Mouse (Mus musculus): ENCODE data around the gene Cactin. TPM values are rescaled to one million over a fixed set of nuclear protein-coding genes. Genes with fewer than 3 reads are reported as not detected.

Gene Cactin
- total RNA-seq, 2 experiments from 2014 or later: 15.6 to 17.8 TPM

DNA sequence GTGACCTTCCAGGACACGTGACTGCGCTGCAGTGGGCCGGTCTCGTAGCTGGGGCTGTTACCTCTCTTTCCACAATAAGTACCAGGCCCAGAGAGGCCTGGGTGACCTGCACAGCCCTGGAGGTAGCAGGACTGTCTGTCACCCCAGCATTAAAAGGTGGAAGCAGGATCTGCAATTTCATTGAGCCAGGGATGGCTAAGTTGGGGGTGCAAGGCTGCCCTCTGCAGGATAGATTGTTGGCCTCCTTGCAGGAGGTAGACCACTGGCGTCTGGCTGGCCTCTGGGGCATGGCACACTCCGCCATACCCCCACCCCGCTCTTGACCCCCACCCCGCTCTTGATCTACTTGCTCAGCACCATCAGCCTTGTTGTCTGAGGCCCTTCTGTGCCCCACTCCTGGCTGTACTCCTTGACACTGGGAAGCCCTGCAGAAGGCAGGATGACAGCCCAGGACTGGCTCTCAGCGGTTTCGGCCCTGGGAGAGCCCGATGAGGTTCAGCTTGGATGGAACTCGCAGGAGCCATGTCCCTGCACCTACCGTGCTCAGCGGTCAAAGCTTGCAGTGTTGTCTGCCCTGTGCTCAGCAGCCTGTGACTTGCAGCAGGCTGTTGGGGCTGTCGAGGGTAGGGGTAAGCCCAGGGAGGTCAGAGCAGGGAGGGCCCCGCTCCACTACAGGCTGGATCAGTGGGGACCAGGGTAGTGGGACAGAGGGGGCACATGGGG lies 4.4 kb upstream of the Cactin start:
- DNase-seq: peak in 1 of 2 experiments; percentile 49
- intact Hi-C loops (cut with DNase I): no loop called here

DNA sequence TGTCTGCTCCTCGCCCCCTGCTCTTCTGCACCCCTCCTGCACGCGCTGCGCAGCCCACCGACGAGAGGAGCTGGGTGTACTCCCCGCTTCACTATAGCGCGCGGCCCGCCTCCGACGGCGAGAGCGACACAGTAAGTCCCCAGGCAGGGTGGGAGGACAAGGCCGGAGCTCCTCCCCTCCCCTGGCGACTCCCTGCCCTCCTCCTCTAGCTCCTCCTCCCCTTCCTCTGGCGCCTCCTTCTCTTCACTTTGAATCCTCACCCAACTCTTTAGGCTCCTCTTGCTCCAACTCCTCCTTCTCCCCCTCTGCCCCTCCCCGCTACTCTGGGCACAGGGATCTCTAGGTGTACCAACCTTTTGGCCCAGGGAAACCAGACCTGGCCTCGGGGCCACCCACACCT lies 3.6 kb upstream of the Cactin start:
- DNase-seq: no peak
- intact Hi-C loops (cut with DNase I): no loop called here

DNA sequence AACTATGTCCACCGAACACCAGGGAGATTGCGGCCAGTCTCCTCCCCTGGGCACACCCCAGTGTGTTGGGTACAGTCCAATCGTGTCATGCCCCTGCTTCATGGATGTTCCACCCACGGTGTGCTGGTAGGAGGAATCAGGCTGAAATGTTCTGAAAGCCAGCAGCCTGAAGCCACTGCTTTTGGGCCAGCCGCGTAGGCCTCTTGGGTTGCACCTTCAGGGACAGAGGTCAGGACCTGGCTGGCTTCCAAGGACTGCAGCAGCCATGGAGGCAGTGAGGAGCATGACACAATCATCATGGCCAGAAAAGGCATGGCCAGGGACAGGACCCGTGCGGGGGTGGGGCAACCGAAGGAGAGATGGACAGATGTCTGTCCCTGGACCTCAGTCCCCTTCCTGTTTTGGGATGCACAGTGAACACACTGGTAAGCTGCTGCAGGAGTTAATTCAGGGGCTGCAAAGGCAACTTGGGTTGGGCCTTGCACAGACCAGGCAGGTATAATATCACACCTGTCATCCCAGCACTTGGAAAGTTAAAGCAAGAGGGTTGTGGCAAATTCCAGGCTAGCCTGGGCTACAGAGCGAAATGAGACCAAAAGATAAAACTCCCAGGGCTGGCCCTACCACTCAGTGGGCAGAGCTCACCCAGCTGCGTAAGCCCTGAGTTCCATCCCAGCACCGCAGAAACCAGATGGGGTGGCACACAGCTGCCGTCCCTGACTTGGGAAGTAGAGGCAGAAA lies 2.1 kb upstream of the Cactin start:
- no peak for DNase-seq

DNA sequence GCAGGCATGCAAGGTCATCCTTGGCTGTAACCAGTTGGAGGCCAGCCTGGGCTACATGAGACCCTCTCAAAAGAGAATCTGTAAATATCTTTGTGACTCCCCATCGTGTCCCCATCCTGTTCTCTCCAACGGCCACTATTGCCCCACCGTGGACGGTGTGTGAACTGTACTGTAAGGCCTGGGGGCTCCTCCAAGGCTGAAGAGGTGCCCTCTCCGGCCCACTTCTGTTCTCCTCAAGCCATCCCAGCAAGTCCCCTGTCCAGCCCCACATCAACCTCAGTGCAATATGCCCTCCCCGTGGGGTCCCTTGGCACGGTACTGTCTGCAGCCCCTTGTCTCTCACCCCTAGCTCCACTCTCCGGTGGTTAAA lies 1.6 kb upstream of the Cactin start:
- DNase-seq: peak in 1 of 2 experiments; percentile 40
- intact Hi-C loops (cut with DNase I): no loop called here

More for the DNA sequence above, 2.1 kb upstream of the Cactin start:
- intact Hi-C loops (cut with DNase I): no loop called here

DNA sequence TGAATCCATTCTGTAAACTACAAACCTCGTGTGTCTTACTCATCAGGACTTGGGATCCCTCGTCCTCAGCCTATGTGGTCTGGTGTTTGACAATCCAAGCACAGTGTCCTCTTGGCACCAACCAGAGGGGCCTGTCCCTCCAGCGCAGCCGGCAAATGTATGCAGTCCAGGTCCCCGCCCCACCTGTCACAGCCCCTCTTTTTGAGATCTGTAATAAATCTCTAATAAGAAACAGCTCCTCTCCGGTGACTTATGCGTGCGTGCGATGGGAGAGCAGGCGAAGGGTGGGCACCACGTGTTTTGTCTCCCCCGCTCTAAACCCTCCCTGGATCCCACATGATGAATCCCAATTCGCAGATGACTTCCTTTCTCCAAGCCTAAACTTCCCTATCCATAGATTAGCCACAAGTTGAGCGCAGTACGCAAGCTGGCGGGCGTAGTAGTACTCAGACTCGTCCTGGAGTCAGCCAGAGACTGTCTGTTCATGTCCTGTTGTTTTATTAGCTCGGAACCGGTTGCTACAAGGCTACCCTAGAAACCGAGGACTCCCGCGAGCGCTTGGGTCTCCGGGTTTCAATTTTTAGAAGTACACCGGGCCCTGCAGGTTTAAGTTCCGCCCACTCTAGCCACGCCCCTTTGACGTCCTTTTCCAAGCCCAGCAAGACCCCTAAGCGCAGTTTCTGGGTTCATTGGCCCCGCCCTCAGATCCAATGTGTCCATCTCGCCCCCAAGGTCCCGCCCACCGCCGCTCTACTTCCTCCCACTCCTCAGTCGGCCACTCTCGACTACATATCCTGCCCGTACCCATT lies 958 bp upstream of the Cactin start:
- DNase-seq: peak; percentile 93 to 94
- intact Hi-C loops (cut with DNase I): no loop called here

DNA sequence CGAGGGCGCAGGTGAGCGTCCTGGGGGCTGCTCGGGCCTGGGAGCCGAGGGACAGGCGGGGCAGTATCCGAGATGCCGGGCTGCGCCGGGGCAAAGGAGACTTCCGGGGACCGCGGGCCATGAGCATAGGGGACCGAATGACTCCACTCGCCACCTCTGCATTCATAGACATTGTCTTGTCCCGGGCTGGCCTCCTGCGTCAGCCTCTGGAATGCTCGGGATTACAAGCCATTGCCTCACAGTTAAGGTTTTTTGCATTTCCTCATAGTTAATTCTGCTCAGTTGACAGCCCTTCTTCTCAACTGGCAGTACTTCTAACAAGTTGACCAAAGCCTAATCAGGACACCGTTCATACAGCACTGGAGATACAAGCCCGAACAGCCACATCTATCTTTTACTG lies 533 bp downstream of the Cactin start:
- no peak for DNase-seq
- intact Hi-C loops (cut with DNase I): no loop called here

DNA sequence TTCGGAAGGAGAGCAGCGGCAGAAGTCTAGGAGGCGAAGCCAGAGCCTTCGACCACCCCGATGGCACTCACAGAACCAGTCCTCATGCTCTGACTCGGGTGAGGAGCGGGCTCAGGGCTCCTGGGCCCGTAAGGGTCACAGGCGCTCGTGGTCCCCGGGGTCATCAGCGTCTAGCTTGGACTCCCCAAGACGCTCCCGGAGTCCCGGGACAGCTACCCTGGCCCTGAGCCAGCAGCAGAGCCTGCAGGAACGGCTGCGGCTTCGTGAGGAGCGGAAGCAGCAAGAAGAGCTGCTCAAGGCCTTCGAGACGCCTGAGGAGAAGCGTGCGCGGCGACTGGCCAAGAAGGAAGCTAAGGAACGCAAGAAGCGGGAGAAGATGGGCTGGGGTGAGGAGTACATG lies 1.5 kb downstream of the Cactin start:
- no peak for DNase-seq
- intact Hi-C loops (cut with DNase I): loop anchor here (2.0 kb wide), 1 partner anchor 18 kb away; no protein-coding TSS in a partner anchor

DNA sequence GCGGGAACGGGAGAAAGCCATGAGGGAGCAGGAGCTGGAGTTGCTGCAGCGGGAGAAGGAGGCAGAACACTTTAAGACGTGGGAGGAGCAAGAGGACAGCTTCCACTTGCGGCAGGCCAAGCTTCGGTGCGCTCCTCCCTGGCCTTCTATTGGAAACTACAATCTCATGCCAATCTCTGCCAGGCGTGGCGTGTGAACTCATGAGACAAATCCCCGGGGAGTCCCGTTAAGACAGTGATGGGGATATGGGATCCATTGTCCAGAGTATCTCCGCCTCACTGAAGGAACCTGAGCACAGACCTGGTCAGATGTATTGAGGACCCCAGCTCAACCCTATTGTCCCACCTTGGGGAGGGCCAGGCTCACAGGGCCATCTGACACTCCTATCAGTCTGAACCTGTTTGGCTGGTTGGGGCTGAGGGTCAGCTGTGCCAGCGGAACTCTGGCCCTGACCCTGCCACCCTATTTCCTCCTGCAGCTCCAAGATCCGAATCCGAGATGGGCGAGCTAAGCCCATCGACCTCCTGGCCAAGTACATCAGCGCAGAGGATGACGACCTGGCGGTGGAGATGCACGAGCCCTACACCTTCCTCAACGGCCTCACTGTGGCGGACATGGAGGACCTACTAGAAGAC lies 2.4 kb downstream of the Cactin start:
- no peak for DNase-seq
- intact Hi-C loops (cut with DNase I): loop anchor here (2.0 kb wide), 1 partner anchor 18 kb away; no protein-coding TSS in a partner anchor

DNA sequence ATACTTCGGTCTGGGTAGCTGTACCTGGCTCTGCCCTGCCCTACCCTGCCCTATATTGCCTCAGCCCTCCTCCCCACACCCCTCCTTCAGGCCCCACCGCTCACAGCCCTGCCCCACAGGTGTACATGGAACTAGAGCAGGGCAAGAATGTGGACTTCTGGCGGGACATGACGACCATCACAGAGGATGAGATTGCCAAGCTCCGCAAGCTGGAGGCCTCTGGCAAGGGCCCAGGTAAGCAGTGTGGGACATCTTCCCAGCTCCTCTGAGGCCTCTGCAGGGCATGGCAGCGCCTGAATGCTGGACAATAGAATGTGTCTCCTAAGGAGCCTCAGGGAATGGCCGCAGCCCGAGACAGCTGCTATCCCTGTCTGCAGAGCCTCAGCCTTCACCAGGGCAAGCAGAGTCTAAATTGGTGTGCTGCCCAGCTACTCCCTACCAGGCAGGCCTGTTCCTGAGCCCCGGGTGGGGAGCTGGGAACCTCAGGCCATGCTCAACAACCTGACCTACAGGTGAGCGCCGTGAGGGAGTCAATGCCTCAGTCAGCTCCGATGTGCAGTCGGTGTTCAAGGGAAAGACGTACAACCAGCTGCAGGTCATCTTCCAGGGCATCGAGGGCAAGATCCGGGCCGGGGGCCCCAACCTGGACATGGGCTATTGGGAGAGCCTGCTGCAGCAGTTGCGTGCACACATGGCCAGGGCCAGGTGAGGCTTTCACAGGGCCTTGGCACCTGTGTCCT lies 3.1 kb downstream of the Cactin start:
- intact Hi-C loops (cut with DNase I): loop anchor here (2.0 kb wide), 1 partner anchor 17 kb away; no protein-coding TSS in a partner anchor

DNA sequence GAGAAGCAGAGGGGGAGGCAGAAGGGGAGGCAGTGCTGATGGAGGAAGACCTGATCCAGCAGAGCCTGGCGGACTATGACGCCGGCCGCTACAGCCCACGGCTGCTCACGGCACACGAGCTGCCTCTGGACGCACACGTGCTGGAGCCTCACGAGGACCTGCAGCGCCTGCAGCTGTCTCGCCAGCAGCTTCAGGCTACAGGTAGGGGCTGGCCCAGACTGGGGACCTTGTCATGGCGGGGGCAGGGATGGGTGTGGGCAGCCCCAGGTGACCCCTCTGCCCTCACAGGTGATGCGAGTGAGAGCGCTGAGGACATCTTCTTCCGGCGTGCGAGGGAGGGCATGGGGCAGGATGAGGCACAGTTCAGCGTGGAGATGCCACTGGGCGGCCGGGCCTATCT lies 4.3 kb downstream of the Cactin start:
- DNase-seq: no peak
- intact Hi-C loops (cut with DNase I): no loop called here

More for the DNA sequence above, 3.1 kb downstream of the Cactin start:
- DNase-seq: no peak

DNA sequence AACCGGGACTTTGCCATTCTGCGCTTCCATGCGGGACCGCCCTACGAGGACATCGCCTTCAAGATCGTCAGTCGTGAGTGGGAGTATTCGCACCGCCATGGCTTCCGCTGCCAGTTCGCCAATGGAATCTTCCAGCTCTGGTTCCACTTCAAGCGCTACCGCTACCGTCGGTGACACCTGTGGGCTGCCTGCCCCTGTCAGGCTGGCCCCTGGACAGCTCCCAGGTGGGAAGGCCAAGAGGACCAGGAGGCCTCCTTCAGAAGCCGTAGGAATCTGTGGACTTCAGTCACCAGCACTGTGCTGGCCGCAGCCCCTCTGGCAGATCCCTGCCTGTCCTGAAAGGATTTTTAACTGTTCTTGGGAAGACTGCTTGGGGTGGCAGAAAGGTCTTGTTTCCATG lies 4.9 kb downstream of the Cactin start:
- intact Hi-C loops (cut with DNase I): no loop called here

DNA sequence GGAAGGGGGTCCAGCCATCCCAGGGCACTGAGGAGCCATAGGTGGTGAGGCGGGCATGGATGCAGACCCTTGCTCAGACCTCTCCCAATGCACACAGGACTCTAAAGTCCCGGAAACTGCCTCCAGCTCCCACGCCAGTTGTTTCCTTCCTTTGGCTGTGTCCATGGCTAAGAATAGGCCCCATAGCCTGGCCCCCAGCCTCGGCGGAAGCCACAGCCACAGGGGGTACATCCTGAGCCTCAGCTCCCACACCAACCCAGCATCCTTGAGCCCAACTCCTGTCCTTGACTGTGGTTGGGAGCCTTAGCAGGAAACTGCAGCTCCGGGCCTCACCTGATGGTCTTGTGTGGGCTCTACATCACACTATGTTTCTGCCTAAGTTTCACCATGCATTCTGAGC lies 6.0 kb downstream of the Cactin start:
- intact Hi-C loops (cut with DNase I): no loop called here
- peak; percentile 60 to 61 for DNase-seq

More for the DNA sequence above, 4.9 kb downstream of the Cactin start:
- DNase-seq: no peak

DNA sequence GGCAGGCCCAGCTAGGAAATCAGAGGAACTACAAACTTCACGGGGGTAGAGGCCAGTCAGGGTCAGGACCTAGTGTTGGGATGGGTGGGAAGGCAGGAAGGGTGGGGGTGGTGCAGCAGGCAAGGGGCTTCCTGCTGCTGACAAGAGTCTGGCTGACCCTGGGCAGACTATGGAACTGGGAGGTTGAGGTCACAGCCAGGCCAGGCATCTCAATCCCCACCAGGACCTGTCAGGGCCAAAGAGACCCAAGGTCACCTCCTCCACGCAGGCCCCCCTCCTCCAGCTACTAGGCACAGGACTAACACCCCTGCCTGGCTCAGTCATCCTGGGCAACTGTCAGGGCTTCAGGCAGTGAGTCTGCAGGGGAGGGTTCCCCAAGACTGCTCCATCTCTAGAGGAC lies 7.1 kb downstream of the Cactin start:
- DNase-seq: no peak

DNA sequence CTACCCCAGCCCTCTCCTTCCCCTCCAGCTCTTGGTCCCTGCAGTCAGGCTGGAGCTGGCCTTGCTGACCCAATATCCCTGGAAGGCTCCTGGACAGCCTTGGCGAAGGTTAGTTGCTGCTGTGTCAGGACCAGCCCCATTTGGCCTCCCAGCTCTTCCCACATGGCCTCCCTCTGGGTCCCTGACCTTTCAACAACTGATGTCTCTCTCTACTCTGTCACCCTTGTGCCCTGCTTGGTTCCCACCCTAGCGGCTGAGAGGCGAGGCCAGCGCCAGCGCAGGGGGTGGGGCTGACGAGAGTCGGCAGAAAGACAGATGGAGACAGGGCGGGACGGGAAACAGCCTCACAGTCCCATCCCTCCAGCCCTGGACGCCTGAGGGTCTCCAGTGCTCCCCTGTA lies 7.5 kb downstream of the Cactin start, which contains the start of gene Tbxa2r:
Gene Tbxa2r, plus strand, starts transcription at position 346 of the 400 bp plus-strand sequence.
- intact Hi-C loops (cut with DNase I): no loop called here
- peak; percentile 70 to 79 for DNase-seq

More for the DNA sequence above, 7.1 kb downstream of the Cactin start:
- intact Hi-C loops (cut with DNase I): no loop called here

DNA sequence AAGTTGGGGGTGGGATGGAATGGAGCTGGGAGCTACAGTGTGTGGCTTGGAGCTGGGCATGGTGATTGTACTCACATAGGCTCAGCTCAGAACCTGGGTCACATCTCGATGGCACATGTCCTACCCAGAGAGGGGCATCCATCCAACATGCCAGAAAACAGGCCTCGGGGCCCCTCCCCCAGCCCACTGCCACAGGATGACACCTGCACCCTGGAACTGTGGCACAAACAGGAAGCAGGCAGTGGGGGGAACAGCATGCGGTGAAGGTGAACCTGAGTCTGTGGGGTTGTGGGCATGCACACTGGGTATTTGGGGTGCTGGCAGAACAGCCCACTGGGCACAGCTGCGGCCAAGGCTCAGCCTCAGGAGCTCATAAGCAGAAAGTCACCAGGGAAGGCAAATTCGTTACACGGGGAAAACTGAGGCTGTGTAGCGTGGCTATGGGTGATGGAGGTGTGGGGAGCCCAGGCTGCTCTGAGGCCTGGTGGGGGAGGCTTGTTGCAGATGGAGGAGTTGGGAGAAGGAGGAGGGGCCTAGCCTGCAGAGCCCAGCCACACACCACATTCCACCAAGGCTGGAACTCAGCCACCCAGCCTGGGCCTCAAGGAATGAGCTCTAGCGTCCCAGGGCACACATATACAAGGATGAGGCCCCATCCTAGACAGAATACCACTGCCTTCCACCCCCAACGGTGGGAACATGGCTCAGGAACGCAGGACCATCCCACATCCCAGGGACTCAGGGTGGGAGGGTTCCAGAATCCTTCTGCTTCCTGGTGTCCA lies 8.5 kb downstream of the Cactin start:
- DNase-seq: peak in 1 of 2 experiments; percentile 65
- intact Hi-C loops (cut with DNase I): no loop called here

DNA sequence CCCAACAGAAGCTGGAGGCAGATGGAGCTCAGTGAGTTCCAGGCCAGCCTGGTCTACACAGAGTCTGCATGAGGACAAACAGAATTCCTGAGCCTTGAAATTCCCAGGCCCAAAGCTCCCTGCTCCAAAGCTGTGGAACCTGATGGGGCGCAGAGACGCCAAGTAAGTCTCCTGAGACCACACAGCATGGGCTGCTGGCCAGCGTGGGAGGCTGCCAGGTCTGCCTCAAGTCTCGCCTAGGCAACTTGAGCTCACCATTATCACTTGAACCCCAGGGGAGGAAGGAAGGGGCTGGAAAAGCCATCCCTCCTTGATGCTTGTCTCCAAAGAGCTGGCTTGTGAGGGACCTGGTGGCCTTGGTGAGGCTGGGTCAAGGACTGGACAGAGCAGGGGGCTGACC lies 9.1 kb downstream of the Cactin start:
- peak; percentile 68 to 70 for DNase-seq
- intact Hi-C loops (cut with DNase I): no loop called here

DNA sequence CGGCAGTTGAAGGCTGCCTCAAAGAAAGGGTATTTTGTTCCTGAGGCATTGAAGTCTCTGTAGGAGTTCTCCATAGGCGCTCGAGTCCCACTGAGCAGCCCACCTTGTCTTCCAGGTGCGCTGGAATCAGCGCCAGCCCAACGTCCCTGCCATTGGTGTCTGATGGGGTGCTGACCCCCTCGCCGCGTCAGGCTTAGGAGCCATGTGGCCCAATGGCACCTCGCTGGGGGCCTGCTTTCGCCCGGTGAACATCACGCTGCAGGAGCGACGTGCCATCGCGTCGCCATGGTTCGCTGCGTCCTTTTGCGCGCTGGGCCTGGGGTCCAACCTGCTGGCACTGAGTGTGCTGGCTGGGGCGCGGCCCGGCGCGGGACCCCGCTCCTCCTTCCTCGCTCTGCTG lies 11.4 kb downstream of the Cactin start:
- intact Hi-C loops (cut with DNase I): no loop called here
- no peak for DNase-seq

DNA sequence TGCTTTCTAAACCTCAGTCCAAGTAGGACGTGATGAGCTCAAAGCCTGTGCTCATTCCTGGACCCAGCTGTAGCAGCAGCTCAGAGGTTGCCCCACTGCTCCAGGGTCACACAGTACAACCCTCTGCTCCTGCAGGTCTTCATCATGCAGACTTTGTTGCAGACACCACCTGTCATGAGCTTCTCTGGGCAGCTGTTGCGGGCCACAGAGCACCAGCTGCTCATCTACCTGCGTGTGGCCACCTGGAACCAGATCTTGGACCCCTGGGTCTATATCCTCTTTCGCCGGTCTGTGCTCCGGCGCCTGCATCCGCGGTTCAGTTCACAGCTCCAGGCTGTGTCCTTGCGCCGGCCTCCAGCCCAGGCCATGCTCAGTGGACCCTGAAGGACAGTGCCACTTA lies 13.4 kb downstream of the Cactin start:
- intact Hi-C loops (cut with DNase I): no loop called here
- no peak for DNase-seq

All from heart, postnatal 14 days (tissue).